Mouse (Mus musculus): ENCODE data around the gene Ccdc71. TPM values are rescaled to one million over a fixed set of nuclear protein-coding genes. Genes with fewer than 3 reads are reported as not detected.

The Ccdc71 gene
- total and polyA plus RNA-seq, 2 experiments from 2014 or later, result 38.7 to 55.8 TPM

DNA sequence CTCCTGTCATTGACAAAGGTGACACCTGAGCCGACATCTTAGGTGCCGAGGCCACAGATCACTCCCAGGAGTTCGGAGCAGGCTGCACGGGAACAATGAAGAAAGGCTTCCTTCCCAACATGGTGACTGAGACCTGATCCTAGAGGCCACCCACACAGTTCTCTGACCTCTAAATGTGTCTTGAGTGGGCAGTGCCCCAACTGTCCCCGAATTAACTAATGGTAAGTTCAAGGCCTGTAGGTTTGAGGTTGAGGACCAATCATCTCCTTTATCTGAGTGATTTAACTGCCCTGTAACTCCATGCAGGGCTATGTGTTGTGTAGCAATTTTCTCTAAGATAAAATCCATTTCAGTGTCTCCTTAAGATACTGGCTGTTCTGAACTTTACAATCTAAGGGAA is 9.1 kb downstream of the Ccdc71 start:
- no peak overlapping the region for H3K4me2 ChIP-seq (ENCODE audit: low read depth)
- 84% methylated on average over 5 of the region's 5 CpGs for WGBS
- peaks cover 20% of the 10 kb centered on the region for H3K36me3 ChIP-seq (ENCODE audit: insufficient read depth)
- H3K27ac ChIP-seq (ENCODE audit: low read depth, low read length), result no peak overlapping the region
- no peak for ATAC-seq
- TF ChIP-seq CTCF (IDR thresholded peaks at IDR 0.05; ENCODE audit: low read depth), result no peak
- no peak for DNase-seq
- H3K27me3 ChIP-seq (ENCODE audit: insufficient read depth, low read length), result no peaks in the 10 kb centered on the region
- no peak overlapping the region for H3K4me3 ChIP-seq (ENCODE audit: low read depth, low read length)
- H3K9ac ChIP-seq, result no peak overlapping the region
- H3K9me3 ChIP-seq (ENCODE audit: low read length), result no peaks in the 10 kb centered on the region
- H3K4me1 ChIP-seq (ENCODE audit: insufficient read depth), result no peaks in the 10 kb centered on the region

DNA sequence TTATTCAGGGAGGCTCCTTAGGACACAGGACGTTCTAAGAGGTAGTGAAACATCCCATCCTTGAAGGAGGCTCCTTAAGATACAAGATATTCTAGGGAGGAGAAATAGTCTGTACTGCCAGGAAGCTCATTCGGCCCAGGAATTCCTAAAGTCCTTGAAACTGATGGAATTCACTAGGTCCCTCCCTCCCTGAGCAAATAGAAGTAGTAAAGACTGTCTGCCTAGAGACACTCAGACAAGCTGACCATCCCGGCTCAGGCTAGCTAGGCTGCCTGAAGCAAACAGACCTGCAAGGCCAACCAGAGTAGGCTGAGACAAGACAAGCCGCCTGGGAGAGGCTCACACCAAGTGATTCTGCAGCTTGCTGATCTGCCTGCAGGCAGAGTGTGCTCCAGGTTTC is 9.5 kb downstream of the Ccdc71 start:
- no peak overlapping the region for H3K4me2 ChIP-seq (ENCODE audit: low read depth)
- H3K27me3 ChIP-seq (ENCODE audit: insufficient read depth, low read length), result no peaks in the 10 kb centered on the region
- no peaks in the 10 kb centered on the region for H3K4me1 ChIP-seq (ENCODE audit: insufficient read depth)
- ATAC-seq (no peak), DNase-seq (no peak)
- no peak overlapping the region for H3K4me3 ChIP-seq (ENCODE audit: low read depth, low read length)
- WGBS, result 79% methylated on average over 4 of the region's 4 CpGs
- H3K9ac ChIP-seq, result no peak overlapping the region
- TF ChIP-seq CTCF (IDR thresholded peaks at IDR 0.05; ENCODE audit: low read depth), result no peak
- no peaks in the 10 kb centered on the region for H3K9me3 ChIP-seq (ENCODE audit: low read length)
- no peak overlapping the region for H3K27ac ChIP-seq (ENCODE audit: low read depth, low read length)
- H3K36me3 ChIP-seq (ENCODE audit: insufficient read depth), result peaks cover 16% of the 10 kb centered on the region

- no peak for ATAC-seq
- no peak for TF ChIP-seq CTCF (IDR thresholded peaks at IDR 0.05; ENCODE audit: low read depth)
- WGBS, result 62% methylated on average over 1 of the region's 1 CpGs
These were observed 14.2 kb downstream of the Ccdc71 start for GRCm38 (mm10) chr9:108474528-108474927.

DNA sequence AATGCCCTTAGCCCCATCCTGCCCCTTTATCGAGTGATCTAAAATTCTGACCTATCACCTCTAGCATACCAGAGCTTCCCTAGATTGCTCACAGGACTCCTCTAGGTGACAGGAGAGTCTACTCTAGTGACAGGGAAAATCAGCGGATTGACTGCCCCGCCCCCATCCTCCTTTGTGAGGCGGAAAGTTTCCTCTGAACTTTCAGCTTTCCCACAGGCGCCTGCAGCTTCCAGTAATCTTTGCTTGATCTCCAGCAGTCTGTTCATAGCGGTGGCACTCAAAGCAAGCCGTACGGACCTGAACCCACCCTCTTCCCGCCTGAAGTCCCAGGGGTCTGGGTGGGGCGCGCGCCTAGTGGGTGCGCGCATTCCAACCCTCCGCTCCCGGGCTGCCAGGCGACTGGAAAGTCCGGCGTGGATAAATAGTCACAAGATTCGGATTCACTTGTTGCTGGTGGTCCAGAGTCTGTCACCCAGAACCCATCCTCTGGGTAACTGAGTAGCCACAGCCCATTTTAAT is 18.4 kb downstream of the Ccdc71 start:
- H3K4me1 ChIP-seq (ENCODE audit: insufficient read depth), result peaks cover 5% of the 10 kb centered on the region; the same call in 1 of the 2 replicates
- H3K36me3 ChIP-seq (ENCODE audit: insufficient read depth), result no peaks in the 10 kb centered on the region
- TF ChIP-seq CTCF (IDR thresholded peaks at IDR 0.05; ENCODE audit: low read depth), result no peak
- peak; percentile 61 for DNase-seq
- H3K27me3 ChIP-seq (ENCODE audit: insufficient read depth, low read length), result no peaks in the 10 kb centered on the region
- H3K4me2 ChIP-seq (ENCODE audit: low read depth), result peak overlapping the region; percentile 55
- ATAC-seq, result peak; percentile 66
- H3K9ac ChIP-seq, result 0 out of 2 replicates have a peak overlapping the region, but pooled peaks have one; percentile 22
- no peaks in the 10 kb centered on the region for H3K9me3 ChIP-seq (ENCODE audit: low read length)
- 2% methylated on average over 20 of the region's 20 CpGs for WGBS
- peak overlapping the region; percentile 36 for H3K4me3 ChIP-seq (ENCODE audit: low read depth, low read length)
- H3K27ac ChIP-seq (ENCODE audit: low read depth, low read length), result no peak overlapping the region

More at GRCm38 (mm10) chr9:108474528-108474927, 14.2 kb downstream of the Ccdc71 start:
- Histone ChIP-seq H3K9me3 (ENCODE audit: low read length) (no peaks in the 10 kb centered on the region), H3K4me1 (ENCODE audit: insufficient read depth) (peaks cover 5% of the 10 kb centered on the region; the same call in 1 of the 2 replicates), H3K27me3 (ENCODE audit: insufficient read depth, low read length) (no peaks in the 10 kb centered on the region), H3K4me3 (ENCODE audit: low read depth, low read length) (no peak overlapping the region), H3K9ac (no peak overlapping the region), H3K36me3 (ENCODE audit: insufficient read depth) (no peaks in the 10 kb centered on the region), H3K4me2 (ENCODE audit: low read depth) (no peak overlapping the region), H3K27ac (ENCODE audit: low read depth, low read length) (no peak overlapping the region)
- no peak for DNase-seq

- Histone ChIP-seq H3K4me2 (ENCODE audit: low read depth) (peak overlapping the region; percentile 55), H3K9ac (no peak overlapping the region), H3K36me3 (ENCODE audit: insufficient read depth) (no peaks in the 10 kb centered on the region), H3K9me3 (ENCODE audit: low read length) (no peaks in the 10 kb centered on the region), H3K27ac (ENCODE audit: low read depth, low read length) (no peak overlapping the region), H3K4me1 (ENCODE audit: insufficient read depth) (peaks cover 5% of the 10 kb centered on the region; the same call in 1 of the 2 replicates), H3K27me3 (ENCODE audit: insufficient read depth, low read length) (no peaks in the 10 kb centered on the region), H3K4me3 (ENCODE audit: low read depth, low read length) (peak overlapping the region; percentile 36; the same call in 1 of the 2 replicates)
- ATAC-seq (peak; percentile 6; the same call in 1 of the 2 replicates), DNase-seq (peak; percentile 8)
- no peak for TF ChIP-seq CTCF (IDR thresholded peaks at IDR 0.05; ENCODE audit: low read depth)
- 25% methylated on average over 11 of the region's 11 CpGs for WGBS
These were observed 18.9 kb downstream of the Ccdc71 start for GRCm38 (mm10) chr9:108479241-108479640.

DNA sequence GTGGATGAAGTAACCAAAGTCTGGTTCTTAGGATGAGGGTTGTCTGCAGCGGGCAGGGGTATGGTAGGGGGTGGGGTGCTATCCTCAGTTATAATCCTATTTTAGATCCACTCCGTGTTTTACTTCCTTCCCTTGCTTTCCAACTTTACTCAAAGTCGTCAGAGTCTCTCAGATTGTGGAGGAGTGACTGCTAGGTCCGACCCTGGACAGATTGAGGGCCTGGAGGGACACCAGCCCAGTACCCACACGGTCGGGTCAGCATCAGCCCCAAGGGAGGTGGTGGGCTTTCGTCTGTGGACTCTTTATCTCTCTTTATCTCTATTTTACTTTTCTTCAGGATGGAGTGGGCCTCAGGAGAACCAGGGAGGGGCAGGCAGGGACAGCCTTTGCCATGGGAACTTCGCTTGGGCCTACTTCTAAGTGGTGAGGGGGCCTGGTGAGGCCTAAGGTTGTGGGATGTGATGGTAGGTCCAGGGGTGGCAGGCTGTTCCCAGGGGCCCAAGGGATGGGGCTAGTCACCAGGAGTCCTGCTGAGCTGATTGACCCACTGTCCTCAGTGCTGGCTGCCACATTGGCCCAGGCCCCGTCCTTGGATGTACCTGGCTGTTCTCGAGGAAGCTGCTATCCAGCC is 19.5 kb downstream of the Ccdc71 start, which contains the start of gene Lamb2:
TSS of gene Lamb2 (plus strand) at position 16 of the 631 bp plus-strand sequence.
- peak; percentile 61 for DNase-seq
- 0 out of 2 replicates have a peak within 1 kb of the TSS, but pooled peaks have one; percentile 28 for H3K9ac ChIP-seq
- 5% methylated on average over 10 of the region's 10 CpGs for WGBS
- no peaks in the 10 kb centered on the region for H3K27me3 ChIP-seq (ENCODE audit: insufficient read depth, low read length)
- H3K4me2 ChIP-seq (ENCODE audit: low read depth), result peak within 1 kb of the TSS; percentile 55
- H3K4me1 ChIP-seq (ENCODE audit: insufficient read depth), result peaks cover 5% of the 10 kb centered on the region; the same call in 1 of the 2 replicates
- no peak within 1 kb of the TSS for H3K27ac ChIP-seq (ENCODE audit: low read depth, low read length)
- no peaks in the 10 kb centered on the region for H3K9me3 ChIP-seq (ENCODE audit: low read length)
- peak within 1 kb of the TSS; percentile 36 for H3K4me3 ChIP-seq (ENCODE audit: low read depth, low read length)
- peak; percentile 63; the same call in 1 of the 2 replicates for ATAC-seq
- no peaks in the 10 kb centered on the region for H3K36me3 ChIP-seq (ENCODE audit: insufficient read depth)
- TF ChIP-seq CTCF (IDR thresholded peaks at IDR 0.05; ENCODE audit: low read depth), result no peak

Measured in forebrain, postnatal 0 days (tissue).